Mouse (Mus musculus): Measurements from ENCODE around the gene Nt5c2.
"Not testable (repeated sequence)": the region's sequence is repeated elsewhere in the genome, so short reads cannot be mapped to it uniquely, and the experiment has no call there.

Nt5c2 gene

GRCm38 (mm10) chr19:47017831-47018230 is 2.9 kb upstream of the Nt5c2 start:
- DNase-seq (ENCODE audit: extremely low spot score, low spot score): no peak

GRCm38 (mm10) chr19:47016487-47016886 is 1.5 kb upstream of the Nt5c2 start:
- DNase-seq (ENCODE audit: extremely low spot score, low spot score): peak; percentile 87

- no peak for DNase-seq (ENCODE audit: extremely low spot score, low spot score)
These were observed 1.0 kb upstream of the Nt5c2 start for GRCm38 (mm10) chr19:47015965-47016364.

GRCm38 (mm10) chr19:47015396-47015795 is 443 bp upstream of the Nt5c2 start:
- DNase-seq (ENCODE audit: extremely low spot score, low spot score): peak; percentile 52

- peak; percentile 38 for DNase-seq (ENCODE audit: extremely low spot score, low spot score)
These were observed 850 bp downstream of the Nt5c2 start for GRCm38 (mm10) chr19:47014159-47014446.

- no peak for DNase-seq (ENCODE audit: extremely low spot score, low spot score)
These were observed 1.4 kb downstream of the Nt5c2 start for GRCm38 (mm10) chr19:47013340-47014158.

GRCm38 (mm10) chr19:47012521-47013130 is 2.3 kb downstream of the Nt5c2 start:
- no peak for DNase-seq (ENCODE audit: extremely low spot score, low spot score)

GRCm38 (mm10) chr19:47009943-47010342 is 5.0 kb downstream of the Nt5c2 start:
- no peak for DNase-seq (ENCODE audit: extremely low spot score, low spot score)

- DNase-seq (ENCODE audit: extremely low spot score, low spot score): no peak
These were observed 5.5 kb downstream of the Nt5c2 start for GRCm38 (mm10) chr19:47009420-47009819.

GRCm38 (mm10) chr19:47006321-47006720 is 8.6 kb downstream of the Nt5c2 start:
- peak; percentile 60 for DNase-seq (ENCODE audit: extremely low spot score, low spot score)

GRCm38 (mm10) chr19:47005873-47006272 is 9.1 kb downstream of the Nt5c2 start:
- DNase-seq (ENCODE audit: extremely low spot score, low spot score): no peak

- no peak for DNase-seq (ENCODE audit: extremely low spot score, low spot score)
These were observed 11.0 kb downstream of the Nt5c2 start for GRCm38 (mm10) chr19:47003742-47004511.

- DNase-seq (ENCODE audit: extremely low spot score, low spot score): not testable (repeated sequence)
These were observed 14.6 kb downstream of the Nt5c2 start for GRCm38 (mm10) chr19:47000357-47000756.

- no peak for DNase-seq (ENCODE audit: extremely low spot score, low spot score)
These were observed 15.2 kb downstream of the Nt5c2 start for GRCm38 (mm10) chr19:46999753-47000152.

- DNase-seq (ENCODE audit: extremely low spot score, low spot score): no peak
These were observed 16.0 kb downstream of the Nt5c2 start for GRCm38 (mm10) chr19:46998953-46999352.

GRCm38 (mm10) chr19:46998168-46998870 is 16.6 kb downstream of the Nt5c2 start:
- DNase-seq (ENCODE audit: extremely low spot score, low spot score): no peak

- no peak for DNase-seq (ENCODE audit: extremely low spot score, low spot score)
These were observed 18.9 kb downstream of the Nt5c2 start for GRCm38 (mm10) chr19:46996095-46996494.

- DNase-seq (ENCODE audit: extremely low spot score, low spot score): not testable (repeated sequence)
These were observed 22.6 kb downstream of the Nt5c2 start for GRCm38 (mm10) chr19:46992329-46992728.

GRCm38 (mm10) chr19:46991145-46991544 is 23.8 kb downstream of the Nt5c2 start:
- DNase-seq (ENCODE audit: extremely low spot score, low spot score): peak; percentile 89

GRCm38 (mm10) chr19:46990625-46991024 is 24.3 kb downstream of the Nt5c2 start:
- not testable (repeated sequence) for DNase-seq (ENCODE audit: extremely low spot score, low spot score)

- DNase-seq (ENCODE audit: extremely low spot score, low spot score): no peak
These were observed 24.8 kb downstream of the Nt5c2 start for GRCm38 (mm10) chr19:46990153-46990518.

All from neural tube, embryonic 10.5 days (tissue).